In genomic region chr14:103345858-103346728, GRCm38 (mm10) we compare ENCODE assay signal across 8 mouse cellular contexts. TPM values are rescaled to one million over a fixed set of nuclear protein-coding genes. Genes with fewer than 3 reads are reported as not detected.
A peak's percentile ranks its signal among the peaks of the same experiment; 100 is the strongest.
DNase-seq lines count a peak whose midpoint lies in the region; ATAC-seq lines count a peak whose summit lies in the region.

No protein-coding gene starts in this region.

- DNase-seq in ovary, postnatal 14 days (ENCODE audit: low spot score): peak; percentile 39
- no peak for DNase-seq in ovary, adult 18-20 months (ENCODE audit: low spot score)
- peak; percentile 81 for DNase-seq in cerebellum, adult 11-12 months
- peak; percentile 31 to 58 for DNase-seq in frontal cortex, postnatal 25 days (ENCODE audit: low spot score in 2 of 2)
- no peak for DNase-seq in limb, embryonic 10.5 days (ENCODE audit: low spot score)
- DNase-seq in midbrain, embryonic 11.5 days (ENCODE audit: low spot score, missing footprints): peak; percentile 95
- peak; percentile 68 to 85 for DNase-seq in spleen, postnatal 4 days (ENCODE audit: low spot score in 2 of 2)

- H3K9me3 ChIP-seq in limb, embryonic 10.5 days (replicated peaks): no peaks in the 10 kb centered on the region
- H3K9me3 ChIP-seq in midbrain, embryonic 11.5 days (ENCODE audit: control insufficient read depth, low read length): no peaks in the 10 kb centered on the region

- peaks cover 19% of the 10 kb centered on the region for H3K4me1 ChIP-seq in limb, embryonic 10.5 days
- H3K4me1 ChIP-seq in midbrain, embryonic 11.5 days (ENCODE audit: control insufficient read depth, insufficient read depth, low read length): peaks cover 8% of the 10 kb centered on the region

- peak overlapping the region; percentile 94 for H3K27ac ChIP-seq in limb, embryonic 10.5 days
- H3K27ac ChIP-seq in midbrain, embryonic 11.5 days (ENCODE audit: low read depth, low read length): peak overlapping the region; percentile 94

- WGBS in limb, embryonic 10.5 days: under 1% methylated on average over 65 of the region's 83 CpGs
- WGBS in midbrain, embryonic 11.5 days: under 1% methylated on average over 56 of the region's 83 CpGs

- ATAC-seq in inflammation-experienced regulatory T-cells, adult 6 months: peak; percentile 12
- ATAC-seq in midbrain, embryonic 11.5 days (ENCODE audit: low FRiP score): peak; percentile 72

- peak overlapping the region; percentile 80 for H3K9ac ChIP-seq in midbrain, embryonic 11.5 days (ENCODE audit: low read length)

- peak overlapping the region; percentile 66 for H3K4me3 ChIP-seq in limb, embryonic 10.5 days
- peak overlapping the region; percentile 76 for H3K4me3 ChIP-seq in midbrain, embryonic 11.5 days (ENCODE audit: low read depth, low read length)

- peak overlapping the region; percentile 49 for H3K4me2 ChIP-seq in midbrain, embryonic 11.5 days

- H3K27me3 ChIP-seq in limb, embryonic 10.5 days (ENCODE audit: low read depth, poor library complexity, severe bottlenecking): no peaks in the 10 kb centered on the region
- no peaks in the 10 kb centered on the region for H3K27me3 ChIP-seq in midbrain, embryonic 11.5 days (ENCODE audit: control insufficient read depth, insufficient read depth, low read length)

- no peaks in the 10 kb centered on the region for H3K36me3 ChIP-seq in limb, embryonic 10.5 days
- H3K36me3 ChIP-seq in midbrain, embryonic 11.5 days (ENCODE audit: control insufficient read depth, insufficient read depth, low read length): no peaks in the 10 kb centered on the region

RNA-seq across cellular contexts. Expression of gene Mycbp2, which starts 0.5 kb away (rescaled TPM):
- 100 to 1,000 TPM in 2 of 3 experiments, 10 to 100 TPM in 1; 46.3 to 113 (median 111) TPM for polyA plus RNA-seq in inflammation-experienced regulatory T-cells, adult 6 months (2017; shearing (Covaris generic))
- polyA plus RNA-seq in limb, embryonic 10.5 days (2016; fragmentation: Nextera tagmentation; extraction: Ambion mirVana): 13.4 and 16.2 TPM in 2 replicates
- 24.8 and 25.7 TPM in 2 replicates for polyA plus RNA-seq in midbrain, embryonic 11.5 days (2014; fragmentation: Nextera tagmentation; extraction: Ambion mirVana)

Comparison
In these comparisons a context has a peak if more than half of its experiments do, and no peak if none do; other contexts are left out.
1. DNase-seq: peak in ovary, postnatal 14 days (single experiment), cerebellum, adult 11-12 months (single experiment), frontal cortex, postnatal 25 days (2 of 2), midbrain, embryonic 11.5 days (single experiment) and spleen, postnatal 4 days (2 of 2); none in ovary, adult 18-20 months (single experiment) and limb, embryonic 10.5 days (single experiment).